9 mouse cellular contexts compared by ENCODE assay signal in the genomic region with DNA sequence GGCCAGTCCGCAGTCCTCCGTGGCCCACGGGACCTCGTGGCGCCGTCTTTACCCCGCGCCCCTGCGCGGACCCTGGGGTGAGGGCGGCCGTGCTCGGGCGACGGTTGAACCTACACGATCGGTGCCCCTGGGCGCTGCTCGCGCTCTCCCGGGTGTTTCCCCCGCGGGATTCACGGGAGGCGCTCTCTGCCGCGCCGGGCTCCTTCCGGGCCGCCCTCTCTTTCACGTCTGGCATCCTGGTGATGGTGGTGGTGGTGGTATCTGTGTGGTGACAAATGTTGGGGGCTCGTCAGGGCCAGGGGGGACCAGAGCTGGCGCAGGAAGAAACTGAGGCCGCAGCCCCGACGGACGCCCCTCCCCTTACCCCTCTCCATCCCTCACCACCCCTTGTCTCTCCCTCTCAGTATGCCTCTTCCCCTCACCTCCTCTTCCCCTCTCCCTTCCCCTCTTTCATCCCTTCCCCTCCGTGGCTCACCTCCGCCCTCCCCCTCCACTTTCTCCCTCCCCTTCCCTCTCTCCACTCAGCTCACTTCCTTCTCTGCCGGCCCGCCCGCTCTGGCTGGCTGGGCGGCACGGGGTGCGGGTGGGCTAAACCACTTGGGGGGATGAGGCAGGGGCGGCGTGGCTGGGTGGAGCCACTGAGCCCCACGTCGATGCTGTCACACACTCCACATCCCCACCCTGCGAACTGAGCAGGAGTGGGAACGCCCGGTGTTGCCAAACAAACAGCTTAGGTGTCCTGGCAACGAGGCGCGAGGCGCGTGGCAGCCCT. TPM values are rescaled to one million over a fixed set of nuclear protein-coding genes. Genes with fewer than 3 reads are reported as not detected.
DNase-seq lines count a peak whose midpoint lies in the region; ATAC-seq and TF ChIP-seq lines count a peak whose summit lies in the region.
"Had no signal": no experiment of that assay in that cellular context is flagged by ENCODE, and none has a peak within 500 bp of the region (broad histone marks: within the 10 kb centered on the region; RNA-seq: fewer than 3 reads in every experiment).

TSS of gene Tcp11 (minus strand) at position 595 of the 772 bp plus-strand sequence.

- peaks cover 45% of the 10 kb centered on the region for H3K27me3 ChIP-seq in C2C12 (ENCODE audit: control insufficient read depth, insufficient read depth, insufficient read length)
- H3K27me3 ChIP-seq in limb, embryonic 14.5 days (ENCODE audit: control insufficient read depth, insufficient read depth, low read length), result no peaks in the 10 kb centered on the region
- 0 out of 2 replicates have a peak, but pooled peaks cover 2% of the 10 kb centered on the region for H3K27me3 ChIP-seq in midbrain, embryonic 14.5 days (ENCODE audit: control insufficient read depth, insufficient read depth, low read length)
- no peaks in the 10 kb centered on the region for H3K27me3 ChIP-seq in stomach, postnatal 0 days (ENCODE audit: control insufficient read depth, insufficient read depth, low read length)

- H3K4me3 ChIP-seq in C2C12 (ENCODE audit: insufficient read depth, poor library complexity, severe bottlenecking), result no peak within 1 kb of the TSS
- H3K4me3 ChIP-seq in limb, embryonic 14.5 days (replicated peaks; ENCODE audit: low read length), result peak within 1 kb of the TSS; percentile 60
- H3K4me3 ChIP-seq in midbrain, embryonic 14.5 days (replicated peaks; ENCODE audit: low read depth, low read length), result peak within 1 kb of the TSS; percentile 55
- peak within 1 kb of the TSS; percentile 64 for H3K4me3 ChIP-seq in stomach, postnatal 0 days (ENCODE audit: low read depth, low read length)

- peak within 1 kb of the TSS; percentile 100 for H3K4me2 ChIP-seq in limb, embryonic 14.5 days (replicated peaks; ENCODE audit: low read depth, low read length, severe bottlenecking)
- H3K4me2 ChIP-seq in midbrain, embryonic 14.5 days (ENCODE audit: low read length), result peak within 1 kb of the TSS; percentile 99
- H3K4me2 ChIP-seq in stomach, postnatal 0 days (replicated peaks; ENCODE audit: low read depth), result peak within 1 kb of the TSS; percentile 100

- H3K79me2 ChIP-seq in C2C12 (ENCODE audit: control insufficient read depth, insufficient read depth), result no peaks in the 10 kb centered on the region

- TF ChIP-seq POLR2A in limb, embryonic 14.5 days (IDR thresholded peaks at IDR 0.05; ENCODE audit: borderline replicate concordance, extremely low read depth, insufficient read depth, insufficient read length), result no peak

- under 1% methylated on average over 40 of the region's 57 CpGs for WGBS in limb, embryonic 14.5 days
- WGBS in midbrain, embryonic 14.5 days, result under 1% methylated on average over 51 of the region's 57 CpGs
- 3% methylated on average over 27 of the region's 57 CpGs for WGBS in stomach, postnatal 0 days

- peak within 1 kb of the TSS; percentile 22 for H3ac ChIP-seq in C2C12 (ENCODE audit: control insufficient read depth, insufficient read length, low read depth)

- no peak within 1 kb of the TSS for H3K27ac ChIP-seq in limb, embryonic 14.5 days (replicated peaks; ENCODE audit: low read depth, low read length)
- no peak within 1 kb of the TSS for H3K27ac ChIP-seq in midbrain, embryonic 14.5 days (replicated peaks; ENCODE audit: low read depth, low read length)
- no peak within 1 kb of the TSS for H3K27ac ChIP-seq in stomach, postnatal 0 days (replicated peaks)

- H3K79me3 ChIP-seq in C2C12 (ENCODE audit: low read depth), result no peaks in the 10 kb centered on the region

- no peak for TF ChIP-seq CTCF in C2C12 (IDR thresholded peaks at IDR 0.05; ENCODE audit: control insufficient read depth, insufficient read depth, insufficient read length)
- TF ChIP-seq CTCF in stomach, postnatal 0 days (IDR thresholded peaks at IDR 0.05; ENCODE audit: low read depth), result peak; percentile 20; the same call in 1 of the 2 replicates

- peak within 1 kb of the TSS; percentile 65 for H3K9ac ChIP-seq in limb, embryonic 14.5 days (ENCODE audit: low read depth, low read length, severe bottlenecking)
- peak within 1 kb of the TSS; percentile 60 for H3K9ac ChIP-seq in midbrain, embryonic 14.5 days (replicated peaks; ENCODE audit: low read length)
- peak within 1 kb of the TSS; percentile 56 for H3K9ac ChIP-seq in stomach, postnatal 0 days (ENCODE audit: low read length)

- no peaks in the 10 kb centered on the region for H3K9me3 ChIP-seq in limb, embryonic 14.5 days (ENCODE audit: control insufficient read depth, low read length)
- no peaks in the 10 kb centered on the region for H3K9me3 ChIP-seq in midbrain, embryonic 14.5 days (ENCODE audit: control insufficient read depth, low read length)
- H3K9me3 ChIP-seq in stomach, postnatal 0 days (ENCODE audit: control insufficient read depth, low read length), result no peaks in the 10 kb centered on the region

- peak; percentile 84 for ATAC-seq in common myeloid progenitor, adult 5-6 weeks (replicated peaks; ENCODE audit: low read depth, poor library complexity, severe bottlenecking)
- peak; percentile 85 for ATAC-seq in limb, embryonic 14.5 days (ENCODE audit: low FRiP score, low read depth)
- ATAC-seq in midbrain, embryonic 14.5 days (ENCODE audit: low FRiP score, low TSS enrichment), result peak; percentile 89
- peak; percentile 90 for ATAC-seq in stomach, postnatal 0 days (ENCODE audit: low FRiP score, low TSS enrichment)
- ATAC-seq: Patski had no signal

- TF ChIP-seq EP300 in stomach, postnatal 0 days (optimal IDR thresholded peaks at IDR 0.05), result no peak

- peak; percentile 83 to 89 for DNase-seq in cerebellum, postnatal 10 days
- no peak for DNase-seq in cerebellum, postnatal 36 days
- peak; percentile 41 to 45 for DNase-seq in heart, postnatal 10 days
- peak; percentile 76 for DNase-seq in limb, embryonic 14.5 days (ENCODE audit: low spot score)
- DNase-seq in midbrain, embryonic 14.5 days, result peak; percentile 90
- peak; percentile 89 for DNase-seq in stomach, postnatal 0 days (ENCODE audit: low spot score)

- intact Hi-C loops in heart, postnatal 10 days (cut with DNase I), result no loop called here

- no peaks in the 10 kb centered on the region for H3K36me3 ChIP-seq in C2C12 (ENCODE audit: control insufficient read depth, insufficient read depth)
- H3K36me3 ChIP-seq in limb, embryonic 14.5 days (ENCODE audit: control insufficient read depth, insufficient read depth, low read length), result no peaks in the 10 kb centered on the region
- no peaks in the 10 kb centered on the region for H3K36me3 ChIP-seq in midbrain, embryonic 14.5 days (ENCODE audit: control insufficient read depth, insufficient read depth, low read length)
- H3K36me3 ChIP-seq in stomach, postnatal 0 days (ENCODE audit: control insufficient read depth, insufficient read depth, low read length), result no peaks in the 10 kb centered on the region

- peaks cover 2% of the 10 kb centered on the region; the same call in 1 of the 2 replicates for H3K4me1 ChIP-seq in limb, embryonic 14.5 days (ENCODE audit: control insufficient read depth, insufficient read depth, low read length)
- 0 out of 2 replicates have a peak, but pooled peaks cover 3% of the 10 kb centered on the region for H3K4me1 ChIP-seq in midbrain, embryonic 14.5 days (ENCODE audit: control insufficient read depth, insufficient read depth, low read length)
- H3K4me1 ChIP-seq in stomach, postnatal 0 days (replicated peaks; ENCODE audit: control insufficient read depth, insufficient read depth), result no peaks in the 10 kb centered on the region

TF ChIP-seq in C2C12, 6 proteins besides CTCF, POLR2A, EP300 and RAD21:
- no peak for TF ChIP-seq FOSL1 (IDR thresholded peaks at IDR 0.05; ENCODE audit: insufficient read depth, low read length, poor library complexity, severe bottlenecking)
- TF ChIP-seq MYOG (IDR thresholded peaks at IDR 0.05; ENCODE audit: control insufficient read depth, extremely low read depth, insufficient read length), result no peak
- no peak for TF ChIP-seq MAX (IDR thresholded peaks at IDR 0.05)
- TF ChIP-seq CEBPB (IDR thresholded peaks at IDR 0.05; ENCODE audit: low read depth), result no peak
- TF ChIP-seq MYOD1 (IDR thresholded peaks at IDR 0.05; ENCODE audit: control insufficient read depth, insufficient read length, low read depth), result no peak
- no peak for TF ChIP-seq USF1 (IDR thresholded peaks at IDR 0.05; ENCODE audit: low read depth)

RNA-seq across cellular contexts. Expression of gene Tcp11, which starts in this region (rescaled TPM):
- polyA plus RNA-seq in C2C12 (2012; fragmentation: generic; extraction: Trizol), result not detected
- total RNA-seq in common myeloid progenitor, adult 5-6 weeks (2017), result 2.2 TPM in 1 of 2 replicates, not detected in the other
- under 1 TPM; 0.12 to 0.25 TPM for total RNA-seq in heart, postnatal 10 days (2021)
- 2.8 and 3.6 TPM in 2 replicates for polyA plus RNA-seq in limb, embryonic 14.5 days (2012; rRNA removed)
- 0.70 and 1.0 TPM in 2 replicates for polyA plus RNA-seq in limb, embryonic 14.5 days (2014; fragmentation: Nextera tagmentation; extraction: Ambion mirVana)
- polyA plus RNA-seq in midbrain, embryonic 14.5 days (2014; fragmentation: Nextera tagmentation; extraction: Ambion mirVana), result 0.88 and 1.1 TPM in 2 replicates
- 1.1 and 1.7 TPM in 2 replicates for polyA plus RNA-seq in stomach, postnatal 0 days (2015; fragmentation: Nextera tagmentation; extraction: Ambion mirVana)

Comparison
In these comparisons a context has a peak if more than half of its experiments do, and no peak if none do; other contexts are left out.
1. DNase-seq: peak in cerebellum, postnatal 10 days (2 of 2), limb, embryonic 14.5 days (single experiment), midbrain, embryonic 14.5 days (single experiment) and stomach, postnatal 0 days (single experiment); none in cerebellum, postnatal 36 days (0 of 2).
2. Peak in DNase-seq in heart, postnatal 10 days; RNA of the gene not detected or under 1 TPM.
3. Peak in every context shown above with its lines, with median percentiles within 50 percentile points of each other: ATAC-seq, H3K4me2 ChIP-seq and H3K9ac ChIP-seq.